Mouse (Mus musculus) thymus, postnatal 14 days (tissue): ENCODE results near the gene Fbxo27.

Source experiments
- DNase-seq: peaks from one replicate; pipeline ENCODE4 v3.0.0; 2021

Fbxo27 gene

DNA sequence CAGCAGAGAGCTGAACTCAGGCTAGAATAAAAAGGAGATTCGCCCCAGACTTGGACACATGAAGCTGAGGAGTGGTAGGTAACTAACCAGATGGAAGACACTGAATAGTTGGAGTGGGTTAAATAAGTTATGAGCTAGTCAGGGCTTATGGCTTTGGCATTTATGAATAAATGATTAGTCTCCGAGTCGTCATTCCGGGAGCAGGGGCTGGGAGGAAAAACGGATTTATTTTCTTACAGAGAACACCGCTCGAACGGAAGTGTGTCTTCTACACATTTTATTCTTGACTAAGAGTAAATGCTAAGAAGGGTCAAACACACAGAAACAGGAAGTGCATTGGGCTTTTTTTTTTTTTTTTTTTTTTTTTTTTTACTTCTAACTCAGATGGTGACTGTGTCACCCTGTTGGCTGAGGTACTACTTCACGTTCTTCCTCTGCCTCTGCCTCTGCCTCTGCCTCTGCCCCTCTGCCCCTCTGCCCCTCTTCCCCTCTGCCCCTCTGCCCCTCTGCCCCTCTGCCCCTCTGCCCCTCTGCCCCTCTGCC lies 10.0 kb downstream of the Fbxo27 start:
- peak; percentile 21 for DNase-seq

DNA sequence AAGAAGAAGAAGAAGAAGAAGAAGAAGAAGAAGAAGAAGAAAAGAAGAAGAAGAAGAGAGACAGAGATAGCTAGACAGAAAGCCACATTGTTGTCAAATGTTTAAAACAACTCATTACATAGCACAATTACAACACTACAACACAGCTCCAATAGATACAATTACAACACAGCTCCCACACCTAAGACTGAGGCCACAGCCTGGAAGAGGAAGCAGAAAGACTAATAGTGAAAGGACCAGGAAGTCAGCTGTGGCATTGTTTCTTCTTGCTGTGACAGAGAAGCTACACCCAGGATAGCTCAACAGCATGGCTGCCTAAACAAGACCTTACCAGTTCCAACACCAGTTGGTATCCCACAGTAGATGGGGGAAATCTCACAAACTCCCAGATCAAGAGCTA lies 16.8 kb downstream of the Fbxo27 start:
- DNase-seq: no peak

DNA sequence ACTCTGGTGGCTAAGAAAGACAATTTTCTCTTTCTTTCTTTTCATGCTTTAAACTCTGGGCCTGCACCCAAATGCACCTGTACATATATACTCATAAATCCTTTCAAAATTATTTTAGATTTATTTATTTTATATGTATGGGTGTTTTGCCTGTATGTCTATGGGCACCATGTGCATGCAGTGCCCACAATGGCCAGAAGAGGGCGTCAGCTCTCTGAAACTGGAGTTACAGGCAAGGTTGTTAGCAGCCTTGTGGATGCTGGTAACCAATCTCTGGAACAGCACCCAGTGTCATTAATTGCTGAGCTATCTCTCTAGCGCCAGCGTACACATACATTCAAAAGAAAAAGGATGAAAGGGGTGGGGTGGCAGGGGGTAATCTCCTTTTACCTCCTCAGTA lies 18.3 kb downstream of the Fbxo27 start:
- DNase-seq: peak; percentile 22

DNA sequence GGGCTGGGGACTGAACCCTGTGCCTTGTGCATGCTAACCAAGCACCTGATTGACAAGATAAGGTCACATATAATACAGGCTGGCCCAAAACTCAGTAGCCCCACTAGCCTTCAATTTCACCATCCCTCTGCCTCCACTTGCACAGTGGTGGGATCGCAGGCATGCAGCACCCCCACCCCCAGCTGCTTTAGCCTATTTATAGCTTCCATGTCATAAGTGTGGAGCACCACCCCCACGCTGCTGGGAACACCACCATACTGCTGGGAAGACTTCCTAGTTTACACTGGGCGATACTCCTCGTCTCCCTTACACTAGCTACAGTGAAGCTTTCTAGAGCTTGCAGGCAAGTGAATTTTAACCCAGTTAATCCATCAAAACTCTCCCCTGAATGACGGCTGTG lies 22.0 kb downstream of the Fbxo27 start:
- no peak for DNase-seq

DNA sequence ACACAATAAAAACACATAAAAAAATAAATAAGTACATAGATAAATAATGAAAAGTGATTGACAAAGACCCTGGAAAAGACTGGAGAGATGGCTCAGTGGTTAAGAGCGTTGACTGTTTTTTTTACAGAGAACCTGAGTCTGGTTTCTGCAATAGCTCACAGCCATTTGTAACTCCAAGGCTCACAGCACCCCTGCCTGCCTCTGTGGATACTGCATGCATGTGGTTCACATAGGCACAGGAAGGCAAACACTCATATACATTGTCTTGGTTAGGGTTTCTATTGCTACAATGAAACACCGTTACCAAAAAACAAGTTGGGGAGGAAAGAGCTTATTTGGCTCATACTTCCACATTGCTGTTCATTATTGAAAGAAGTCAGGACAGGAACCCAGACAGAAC lies 22.9 kb downstream of the Fbxo27 start:
- DNase-seq: peak; percentile 44

DNA sequence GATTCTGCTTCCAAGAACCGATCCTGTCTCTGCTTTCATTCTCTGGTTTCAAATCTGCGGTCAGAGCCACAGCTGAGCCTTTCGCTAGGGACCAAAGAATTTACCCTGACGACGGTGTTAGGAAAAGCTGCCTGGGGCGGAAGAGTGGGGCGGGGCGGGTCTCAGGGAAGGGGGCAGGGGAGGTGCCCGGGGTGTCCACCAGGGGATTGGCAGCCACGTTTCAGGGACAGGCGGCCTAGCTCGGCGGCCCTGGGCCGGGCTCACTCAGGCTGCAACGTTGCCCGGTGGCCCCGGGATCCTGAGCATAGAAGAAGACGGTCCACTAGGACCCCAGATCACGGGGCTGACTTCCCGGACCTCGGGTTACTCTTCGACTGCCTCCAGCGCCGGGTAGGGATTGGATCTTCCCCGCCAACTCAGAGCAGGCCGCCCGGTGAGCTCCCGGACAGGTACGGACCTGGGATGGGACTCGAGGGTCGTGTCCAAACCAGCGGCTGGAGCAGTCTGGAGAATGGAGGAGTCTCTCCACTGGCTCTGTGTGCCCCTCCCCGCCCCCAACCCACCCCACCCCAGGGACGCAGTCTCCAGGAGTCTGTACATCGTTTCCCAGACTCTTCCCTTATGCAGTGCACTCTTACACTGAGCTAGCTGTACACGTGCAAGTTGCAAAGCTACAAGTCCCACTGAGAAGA lies 24.1 kb downstream of the Fbxo27 start, which contains the start of gene Fbxo17:
TSS of gene Fbxo17 (plus strand) at position 215 of the 692 bp plus-strand sequence.
- DNase-seq: peak; percentile 71

DNA sequence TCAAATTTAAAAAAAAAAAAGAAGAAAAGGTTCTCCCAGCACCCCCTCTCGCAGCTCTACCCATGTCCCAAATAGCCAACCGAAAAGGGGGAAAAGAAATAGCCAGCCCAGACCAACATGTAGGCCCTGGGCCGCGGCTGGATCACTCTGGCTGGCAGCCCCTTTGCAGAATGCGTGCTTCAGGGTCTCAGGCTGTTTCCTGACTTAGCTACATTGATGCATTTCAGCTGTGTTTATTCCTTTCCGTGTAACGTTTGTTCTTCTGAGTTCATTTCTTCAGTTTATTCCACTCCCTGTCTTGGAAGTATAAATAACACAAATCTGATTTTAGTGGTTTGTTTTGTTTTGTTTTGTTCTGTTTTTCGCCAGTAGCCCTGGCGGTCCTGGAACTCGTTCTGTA lies 25.1 kb downstream of the Fbxo27 start:
- no peak for DNase-seq

DNA sequence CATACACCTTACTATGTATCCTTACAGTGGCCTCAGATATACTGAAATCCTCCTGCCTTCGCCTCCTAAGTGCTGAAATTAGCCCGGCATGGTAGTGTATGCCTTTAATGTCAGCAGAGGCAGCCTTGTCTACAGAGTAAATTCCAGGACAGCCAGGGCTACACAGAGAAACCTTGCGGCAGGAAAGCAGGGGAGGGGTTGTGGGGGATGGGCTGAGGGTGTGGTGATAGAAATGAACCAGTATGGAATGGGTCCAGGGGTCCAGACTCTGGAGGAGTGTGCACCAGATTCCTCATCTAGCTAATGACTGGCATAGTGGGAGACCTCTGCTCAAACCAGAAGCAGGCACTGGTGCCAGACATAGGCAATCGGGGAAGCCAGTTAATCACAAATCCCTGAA lies 26.5 kb downstream of the Fbxo27 start:
- DNase-seq: no peak

DNA sequence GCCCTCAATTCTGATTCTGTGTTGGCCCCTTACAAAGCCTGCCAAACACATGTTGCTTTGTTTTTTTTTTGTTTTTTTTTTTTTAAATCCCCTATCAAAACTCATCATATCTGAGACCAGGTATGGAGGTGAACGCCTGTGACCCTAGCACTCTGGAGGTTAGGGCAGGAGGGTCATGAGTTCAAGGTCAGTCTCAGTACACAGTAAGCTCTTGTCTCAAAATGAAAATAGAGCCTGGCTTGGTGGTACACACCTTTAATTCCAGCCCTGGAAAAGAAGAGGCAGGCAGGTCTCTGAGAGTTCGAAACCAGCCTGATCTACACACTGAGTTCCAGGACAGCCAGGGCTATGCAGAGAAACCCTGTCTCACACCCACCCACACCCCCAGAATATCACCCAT lies 27.0 kb downstream of the Fbxo27 start:
- DNase-seq: no peak

DNA sequence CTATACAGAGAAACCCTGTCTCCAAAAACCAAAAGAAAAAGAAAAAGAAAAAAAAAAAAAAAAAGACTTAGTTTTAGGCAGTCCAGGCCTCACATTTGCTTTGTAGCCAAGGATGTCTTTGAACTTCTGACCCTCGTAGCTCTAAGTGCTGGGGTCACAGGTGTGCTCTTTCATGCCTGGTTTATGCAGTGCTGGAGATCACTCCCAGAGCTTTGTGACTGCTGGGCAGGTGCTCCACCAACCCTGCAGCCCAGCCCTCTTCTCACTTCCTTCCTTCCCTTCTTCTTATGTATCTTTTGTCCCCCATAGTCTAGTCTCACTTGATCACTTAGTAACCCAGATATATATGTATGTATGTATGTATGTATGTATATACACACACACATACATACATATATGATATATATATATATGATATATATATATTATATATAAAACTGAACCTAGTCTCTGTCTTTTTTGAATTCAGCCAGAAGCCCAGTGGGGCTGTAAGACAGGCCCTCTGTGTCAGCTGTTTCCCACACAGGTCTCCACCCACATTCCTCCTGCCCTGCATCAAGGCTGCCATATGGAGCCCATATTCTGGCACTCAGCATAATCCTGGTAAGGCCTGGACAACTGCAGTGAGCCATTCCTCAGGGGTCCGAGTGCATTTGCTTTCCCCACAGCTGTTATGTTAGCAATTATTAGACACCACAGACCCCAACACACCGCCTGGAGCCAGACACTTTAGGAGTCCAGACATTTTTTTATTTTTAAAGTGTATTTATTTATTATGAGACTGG lies 28.3 kb downstream of the Fbxo27 start:
- DNase-seq: peak; percentile 34

DNA sequence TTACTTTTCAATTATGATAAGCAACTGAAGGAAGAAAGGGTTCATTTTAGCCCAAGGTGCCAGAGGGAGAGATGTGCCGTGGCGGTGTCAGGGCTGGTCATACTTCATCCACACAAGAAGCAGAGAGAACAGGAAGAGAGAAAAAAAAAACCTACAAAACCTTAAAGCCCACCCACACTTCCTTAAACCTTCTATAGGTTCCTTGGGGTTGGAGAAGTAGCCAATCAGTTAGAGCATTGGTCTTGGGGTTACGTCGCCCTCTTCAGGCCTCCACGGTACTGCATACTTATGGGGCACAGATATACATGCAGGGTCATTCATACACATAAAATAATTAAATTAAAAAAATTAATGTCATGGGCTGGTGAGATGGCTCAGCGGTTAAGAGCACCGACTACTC lies 29.4 kb downstream of the Fbxo27 start:
- DNase-seq: peak; percentile 29

DNA sequence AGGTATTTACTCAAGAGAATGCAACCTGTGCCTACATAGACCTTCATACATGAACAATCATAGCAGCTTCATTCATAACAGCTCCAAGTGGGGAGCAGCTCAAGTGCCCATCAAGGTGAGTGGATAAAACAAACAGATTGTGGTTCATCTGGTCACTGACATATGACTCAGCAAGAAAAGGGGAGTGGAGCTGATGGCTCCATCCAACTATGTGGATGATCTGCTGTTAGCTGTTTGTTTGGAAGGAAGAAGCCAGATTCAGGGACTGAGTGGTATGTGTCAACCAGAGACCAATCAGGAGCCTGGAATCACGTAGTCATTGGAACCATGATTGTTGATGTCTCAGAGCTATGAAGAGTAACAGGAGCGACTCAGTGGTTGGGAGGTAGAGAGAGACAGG lies 32.0 kb downstream of the Fbxo27 start:
- no peak for DNase-seq

DNA sequence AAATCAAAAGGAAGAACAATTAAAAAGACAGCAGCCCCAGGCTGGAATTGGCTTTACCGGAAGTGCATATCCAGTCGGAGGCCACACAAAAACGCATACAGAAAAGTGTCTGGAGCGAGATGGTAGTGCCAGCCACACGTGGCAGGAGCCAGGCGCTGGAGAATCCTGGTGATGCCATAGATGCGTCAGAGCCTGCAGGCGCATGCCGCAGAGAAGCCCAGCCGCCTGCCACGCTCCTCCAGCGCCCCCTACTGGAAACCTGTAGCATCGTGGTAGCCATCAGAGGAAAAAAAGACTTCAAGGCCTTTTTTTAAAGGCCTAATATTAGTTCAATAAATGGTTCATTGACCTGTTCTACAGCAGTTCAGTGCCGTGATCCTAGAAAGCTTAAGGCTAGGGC lies 34.0 kb downstream of the Fbxo27 start:
- DNase-seq: peak; percentile 86

DNA sequence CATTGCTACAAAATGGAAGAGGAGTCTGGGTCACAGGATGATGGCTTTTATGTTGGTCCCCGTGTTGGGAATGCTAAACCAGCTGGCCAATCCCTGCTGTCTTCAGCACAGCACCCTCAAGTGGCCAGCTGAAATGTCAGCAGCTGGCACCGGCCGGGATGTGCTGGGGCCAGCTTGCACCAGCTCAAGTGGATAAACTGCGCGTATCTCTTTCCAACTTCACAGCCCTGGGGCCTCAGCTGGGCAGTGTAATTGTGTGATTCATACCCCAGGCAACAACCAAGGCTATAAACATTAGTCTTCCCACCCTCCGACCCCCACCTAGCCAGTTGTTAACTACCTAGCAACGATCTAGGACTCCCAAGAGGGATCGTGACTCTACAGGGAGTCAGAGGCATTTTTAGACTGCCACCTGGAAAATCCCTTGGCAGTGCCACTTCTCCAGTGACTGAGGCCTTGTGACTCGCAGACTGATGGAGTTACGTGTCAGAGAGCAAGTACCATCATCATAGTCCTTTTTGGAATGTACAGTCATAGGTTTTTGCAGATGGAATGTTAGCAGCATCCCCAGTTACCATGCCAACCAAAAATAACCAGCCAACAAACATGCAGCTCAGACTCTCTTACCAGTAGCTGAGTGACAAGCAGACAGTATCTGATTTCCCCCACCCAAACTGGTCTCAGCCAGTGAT lies 35.1 kb downstream of the Fbxo27 start:
- DNase-seq: no peak

DNA sequence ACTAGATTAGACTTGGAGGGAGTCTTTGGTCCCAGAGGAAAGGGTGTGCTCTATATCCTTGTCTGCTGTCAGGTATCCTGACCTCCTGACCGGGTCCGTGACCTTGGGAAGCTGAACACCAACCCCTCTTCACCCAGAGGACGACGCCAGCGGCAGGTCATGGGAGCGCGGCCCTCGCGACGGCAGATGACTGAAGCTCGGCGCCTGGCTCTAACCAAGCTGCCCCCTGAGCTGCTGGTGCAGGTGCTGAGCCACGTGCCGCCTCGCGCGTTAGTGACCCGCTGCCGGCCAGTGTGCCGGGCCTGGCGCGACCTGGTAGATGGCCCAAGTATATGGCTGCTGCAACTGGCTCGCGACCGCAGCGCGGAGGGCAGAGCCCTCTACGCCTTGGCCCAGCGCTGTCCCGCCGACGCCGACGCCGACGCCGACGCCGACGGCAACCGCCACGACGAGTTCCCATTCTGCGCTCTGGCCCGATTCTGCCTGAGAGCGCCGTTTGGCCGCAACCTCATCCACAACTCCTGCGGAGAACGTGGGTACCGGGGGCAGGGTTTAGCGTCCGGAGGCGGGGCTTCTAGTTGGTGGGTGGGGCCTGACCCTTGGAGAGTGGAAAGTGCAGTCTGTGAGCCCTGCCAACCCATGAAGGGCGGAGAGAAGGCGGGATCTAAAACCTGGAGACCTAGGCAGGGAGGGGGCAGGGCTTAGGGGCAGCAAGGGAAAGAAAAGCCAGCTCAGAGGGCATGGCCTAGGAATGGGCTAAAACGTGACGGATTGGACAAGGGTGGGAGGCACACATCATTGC lies 39.9 kb downstream of the Fbxo27 start:
- DNase-seq: peak; percentile 89

DNA sequence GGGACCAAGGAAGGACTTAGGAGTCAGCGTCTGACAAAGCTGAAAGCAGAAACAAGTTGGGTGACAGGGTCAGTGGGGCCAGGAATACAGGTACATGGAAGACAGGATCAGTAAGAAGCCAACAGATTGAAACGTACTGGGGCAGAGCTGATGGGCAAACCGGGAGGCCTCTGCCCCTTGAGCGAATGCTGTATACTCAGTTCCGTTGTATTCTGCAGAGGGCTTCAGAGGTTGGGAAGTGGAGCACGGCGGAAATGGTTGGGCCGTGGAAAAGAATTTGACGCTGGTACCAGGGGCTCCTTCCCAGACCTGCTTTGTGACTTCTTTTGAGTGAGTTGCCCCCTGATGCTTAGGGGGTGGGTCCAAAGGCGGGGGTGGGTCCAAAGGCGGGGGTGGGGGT lies 40.6 kb downstream of the Fbxo27 start:
- DNase-seq: no peak

DNA sequence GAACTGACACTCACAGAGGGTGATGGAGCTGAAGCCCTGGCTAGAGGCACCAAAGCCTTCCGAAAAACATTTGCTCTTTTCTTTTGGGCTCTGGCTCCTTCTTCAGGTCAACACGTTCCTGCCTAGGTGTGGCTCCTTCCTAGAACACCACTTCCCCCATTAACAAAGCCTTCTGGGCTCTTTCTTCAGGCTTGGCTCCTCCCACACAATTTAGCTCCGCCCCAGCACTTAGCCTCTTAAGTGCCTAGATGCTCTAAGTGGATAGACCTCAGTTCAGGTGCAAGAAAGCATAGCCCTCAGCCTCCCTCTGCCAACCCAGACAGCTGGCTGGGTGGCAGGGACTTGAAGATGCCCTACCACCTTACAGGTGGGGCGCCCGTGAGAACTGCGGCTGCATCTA lies 43.1 kb downstream of the Fbxo27 start:
- no peak for DNase-seq

DNA sequence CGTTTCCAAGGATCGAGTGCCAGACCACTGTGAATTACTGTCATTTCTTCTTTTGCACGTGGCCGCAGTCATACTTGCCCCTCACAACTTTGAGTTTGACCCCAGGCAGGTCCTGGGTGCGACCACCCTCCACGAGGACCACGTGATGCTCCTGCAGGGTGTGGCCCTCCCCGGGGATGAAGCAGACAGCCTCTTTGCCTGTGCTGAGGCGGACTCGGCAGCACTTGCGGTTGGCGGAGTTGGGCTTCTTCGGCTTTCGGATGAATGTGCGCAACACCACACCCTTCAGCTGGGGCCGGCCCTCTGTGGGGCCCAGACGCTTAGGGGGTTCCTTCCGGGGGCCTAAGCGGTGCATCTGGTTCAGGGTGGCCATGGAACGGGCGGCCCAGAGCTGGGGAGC lies 47.2 kb downstream of the Fbxo27 start:
- no peak for DNase-seq

DNA sequence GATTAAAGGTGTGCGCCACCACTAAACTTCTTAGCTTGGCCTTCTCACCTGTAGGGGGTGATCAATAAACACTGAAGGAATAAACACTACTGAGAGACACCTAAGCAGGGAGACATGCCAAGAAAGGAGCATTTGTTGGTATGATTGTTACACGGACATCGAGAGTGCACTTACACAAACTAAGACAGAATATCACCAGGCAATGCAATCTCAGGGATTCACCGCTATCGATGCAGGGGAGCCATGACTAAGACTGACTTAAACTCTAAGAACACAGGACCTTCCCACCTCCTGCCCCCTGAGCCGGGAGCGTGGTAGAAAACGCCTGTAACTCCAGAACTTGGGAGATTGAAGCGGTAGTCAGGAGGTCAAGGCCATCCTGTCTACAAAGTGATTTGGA lies 48.3 kb downstream of the Fbxo27 start:
- DNase-seq: no peak

DNA sequence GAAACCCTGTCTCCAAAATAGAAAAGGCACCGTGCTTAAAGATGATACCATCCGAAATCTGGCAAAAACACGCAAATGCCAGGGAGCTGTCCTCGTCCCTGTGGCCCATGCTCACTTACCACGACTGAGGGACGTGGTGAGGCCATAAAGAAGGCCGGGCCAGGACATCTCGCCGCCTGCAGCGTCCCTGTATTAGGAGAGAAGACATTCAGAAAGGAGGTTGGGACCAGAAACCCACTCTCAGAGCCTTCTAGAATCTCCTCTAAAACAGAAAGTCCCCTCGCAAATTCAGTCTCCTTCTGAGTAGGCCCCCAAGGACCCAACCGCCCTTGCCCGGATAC lies 48.7 kb downstream of the Fbxo27 start:
- DNase-seq: no peak

DNA sequence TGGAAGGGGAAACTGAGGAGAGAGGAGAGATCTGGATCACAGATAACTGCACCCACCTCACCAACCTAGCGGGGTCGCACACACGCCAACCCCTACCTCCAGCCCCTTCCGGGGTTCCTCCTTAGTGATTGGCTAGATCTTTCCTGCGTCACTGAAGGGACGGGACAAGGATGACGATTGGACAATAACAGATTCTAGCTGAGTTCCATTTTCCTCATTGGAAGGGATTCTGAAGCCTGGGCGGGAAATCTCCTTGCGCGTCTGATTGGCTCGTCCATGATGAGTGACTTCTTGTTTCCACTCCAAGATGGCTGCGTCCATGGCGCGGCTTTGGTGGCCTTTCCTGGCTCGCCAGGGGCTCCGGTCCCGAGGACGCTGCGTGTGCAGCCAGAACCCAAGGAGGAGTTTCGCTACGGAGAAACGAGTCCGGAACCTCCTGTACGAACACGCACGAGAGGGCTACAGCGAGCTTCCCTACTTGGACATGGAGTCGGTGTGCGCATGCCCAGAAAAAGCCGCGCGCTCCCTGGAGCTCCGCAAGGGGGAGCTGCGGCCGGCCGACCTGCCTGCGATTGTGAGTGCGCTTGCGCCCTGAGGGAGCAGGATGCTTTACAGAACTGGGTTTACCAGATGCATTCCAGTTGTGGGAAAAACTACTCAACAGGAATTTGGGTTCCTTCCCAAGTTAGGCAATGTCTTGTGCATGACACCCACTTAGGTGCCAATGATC lies 49.2 kb downstream of the Fbxo27 start, which contains the start of the genes Mrps12 and Sars2:
TSS of gene Mrps12 (minus strand) at position 112 of the 730 bp plus-strand sequence.
TSS of gene Sars2 (plus strand) at position 284 of the 730 bp plus-strand sequence.
- DNase-seq: peak; percentile 93
